Comparison of ENCODE assay signal across 8 mouse cellular contexts in genomic region chr7:44997231-44997939, GRCm38 (mm10). TPM values are rescaled to one million over a fixed set of nuclear protein-coding genes. Genes with fewer than 3 reads are reported as not detected.
DNase-seq lines count a peak whose midpoint lies in the region; ATAC-seq lines count a peak whose summit lies in the region.

Gene Irf3, plus strand, starts transcription at chr7:44997648.

- peak; percentile 96 for DNase-seq in T-cell, adult 2 months (ENCODE audit: low spot score)
- peak; percentile 94 to 97 for DNase-seq in cerebellum, postnatal 36 days
- peak; percentile 96 to 97 for DNase-seq in frontal cortex, postnatal 36 days (ENCODE audit: low spot score in 2 of 2)
- peak; percentile 92 for DNase-seq in left cerebral cortex, adult 11 months (ENCODE audit: low spot score)
- DNase-seq in lung, postnatal 4 days = peak; percentile 96 to 98
- DNase-seq in retina, postnatal 7 days (ENCODE audit: low read depth, low spot score) = peak; percentile 93
- DNase-seq in urinary bladder, adult 2 months (ENCODE audit: low spot score) = peak; percentile 86

- peaks cover 23% of the 10 kb centered on the region for H3K36me3 ChIP-seq in hindbrain, embryonic 15.5 days

- peak within 1 kb of the TSS; percentile 51 for H3K27ac ChIP-seq in hindbrain, embryonic 15.5 days (replicated peaks)

- H3K4me2 ChIP-seq in hindbrain, embryonic 15.5 days = peak within 1 kb of the TSS; percentile 65

- H3K4me3 ChIP-seq in hindbrain, embryonic 15.5 days = peak within 1 kb of the TSS; percentile 45

- H3K9ac ChIP-seq in hindbrain, embryonic 15.5 days = peak within 1 kb of the TSS; percentile 53

- ATAC-seq in hindbrain, embryonic 15.5 days (ENCODE audit: low FRiP score, low read depth) = peak; percentile 91

- H3K4me1 ChIP-seq in hindbrain, embryonic 15.5 days (replicated peaks) = peaks cover 24% of the 10 kb centered on the region

- no peaks in the 10 kb centered on the region for H3K9me3 ChIP-seq in hindbrain, embryonic 15.5 days

- under 1% methylated on average over 43 of the region's 43 CpGs for WGBS in hindbrain, embryonic 15.5 days

- no peaks in the 10 kb centered on the region for H3K27me3 ChIP-seq in hindbrain, embryonic 15.5 days

RNA-seq across cellular contexts. Expression of gene Irf3, which starts in this region (rescaled TPM):
- polyA plus RNA-seq in hindbrain, embryonic 15.5 days (2015; fragmentation: Nextera tagmentation; extraction: Ambion mirVana) = 57.4 and 58.1 TPM in 2 replicates
- polyA plus RNA-seq in urinary bladder, adult 2 months (2012; rRNA removed) = 133 and 171 TPM in 2 replicates

Comparison
In these comparisons a context has a peak if more than half of its experiments do, and no peak if none do; other contexts are left out.
1. Peak in every context shown above with its lines: DNase-seq, ATAC-seq, H3K4me3 ChIP-seq and H3K27ac ChIP-seq.